Mouse (Mus musculus) adrenal gland, postnatal 4 days (tissue): ENCODE results near the gene Ctdnep1. TPM values are rescaled to one million over a fixed set of nuclear protein-coding genes. Genes with fewer than 3 reads are reported as not detected.

ENCODE experiments used
- DNase-seq, 2 experiments: peaks; one replicate each; pipeline ENCODE4 v3.0.0; 2021 to 2022; ENCODE audit warnings: low spot score in 2 of 2, mixed read lengths in 2 of 2
- long read RNA-seq, 2 experiments: library from polyadenylated mRNA; stranded (forward); transcript quantifications; one replicate each; pipeline ENCODE4 v2.0.0; 2021
- total RNA-seq, 2 experiments: library from RNA; stranded (reverse); gene quantifications; 2 replicates each; pipeline ENCODE4 v1.2.3; 2021

Gene Ctdnep1
- total RNA-seq, result 100 to 1,000 TPM; 119 to 130 TPM
- long read RNA-seq, experiment 1, transcript Ctdnep1-201 (8 exons, 1,627 nt), result major isoform, 14 of 22 reads
- long read RNA-seq, experiment 1, partial matches to known transcripts, result 2 of 22 reads
- long read RNA-seq, experiment 1, other reads (novel, unspliced or antisense), result 6 of 22 reads
- long read RNA-seq, experiment 2, transcript Ctdnep1-201 (8 exons, 1,627 nt), result major isoform, 25 of 36 reads
- long read RNA-seq, experiment 2, partial matches to known transcripts, result 3 of 36 reads
- long read RNA-seq, experiment 2, other reads (novel, unspliced or antisense), result 8 of 36 reads

GRCm38 (mm10) chr11:69981141-69981762, at the start of gene Ctdnep1:
Gene Ctdnep1 (plus strand): TSS chr11:69981156.
- DNase-seq, result no peak

GRCm38 (mm10) chr11:69931769-69932168, 49.2 kb upstream of the Ctdnep1 start:
- DNase-seq, result no peak

GRCm38 (mm10) chr11:69932254-69932653, 48.7 kb upstream of the Ctdnep1 start:
- DNase-seq, result no peak

- DNase-seq, result no peak
Observed at GRCm38 (mm10) chr11:69933066-69933465, 47.9 kb upstream of the Ctdnep1 start.

GRCm38 (mm10) chr11:69934169-69934568, 46.8 kb upstream of the Ctdnep1 start:
- peak; percentile 94 to 96 for DNase-seq

GRCm38 (mm10) chr11:69934681-69935080, 46.3 kb upstream of the Ctdnep1 start:
- no peak for DNase-seq

- peak; percentile 62 to 71 for DNase-seq
Observed at GRCm38 (mm10) chr11:69935137-69935879, 45.6 kb upstream of the Ctdnep1 start, which contains the start of gene Ybx2. Gene Ybx2 (plus strand): TSS chr11:69935796.

GRCm38 (mm10) chr11:69936156-69936555, 44.8 kb upstream of the Ctdnep1 start:
- DNase-seq, result no peak

GRCm38 (mm10) chr11:69936714-69937347, 44.1 kb upstream of the Ctdnep1 start:
- no peak for DNase-seq

GRCm38 (mm10) chr11:69937385-69937784, 43.6 kb upstream of the Ctdnep1 start:
- no peak for DNase-seq

GRCm38 (mm10) chr11:69937834-69938233, 43.1 kb upstream of the Ctdnep1 start:
- DNase-seq, result no peak

GRCm38 (mm10) chr11:69938401-69938979, 42.5 kb upstream of the Ctdnep1 start:
- no peak for DNase-seq

- DNase-seq, result no peak
Observed at GRCm38 (mm10) chr11:69939181-69939580, 41.8 kb upstream of the Ctdnep1 start.

GRCm38 (mm10) chr11:69939731-69940130, 41.2 kb upstream of the Ctdnep1 start:
- DNase-seq, result no peak

GRCm38 (mm10) chr11:69940962-69941361, 40.0 kb upstream of the Ctdnep1 start:
- no peak for DNase-seq

- peak in 1 of 2 experiments; percentile 31 for DNase-seq
Observed at GRCm38 (mm10) chr11:69945216-69945615, 35.7 kb upstream of the Ctdnep1 start.

GRCm38 (mm10) chr11:69945997-69946891, 34.7 kb upstream of the Ctdnep1 start:
- no peak for DNase-seq

GRCm38 (mm10) chr11:69947337-69948065, 33.5 kb upstream of the Ctdnep1 start:
- peak; percentile 31 to 32 for DNase-seq

GRCm38 (mm10) chr11:69948066-69948762, 32.7 kb upstream of the Ctdnep1 start, which contains the start of gene Slc2a4:
Gene Slc2a4 (minus strand): TSS chr11:69948188.
- DNase-seq, result peak; percentile 82 to 89
